Mouse (Mus musculus) C2C12 (cell line): Measurements from ENCODE around the gene Ndst4.

Source experiments
- CTCF ChIP-seq: IDR thresholded peaks from one replicate; pipeline ENCODE4 v1.5.1; 2011; ENCODE audit not compliant: control insufficient read depth, insufficient read depth, insufficient read length
- MAX ChIP-seq: IDR thresholded peaks from one replicate; pipeline ENCODE4 v1.6.1; 2011; ENCODE audit warnings: mild to moderate bottlenecking, control low read depth
- USF1 ChIP-seq: IDR thresholded peaks from one replicate; pipeline ENCODE4 v1.6.1; 2011; ENCODE audit warnings: low read depth, mild to moderate bottlenecking, control low read depth, moderate library complexity

DNA sequence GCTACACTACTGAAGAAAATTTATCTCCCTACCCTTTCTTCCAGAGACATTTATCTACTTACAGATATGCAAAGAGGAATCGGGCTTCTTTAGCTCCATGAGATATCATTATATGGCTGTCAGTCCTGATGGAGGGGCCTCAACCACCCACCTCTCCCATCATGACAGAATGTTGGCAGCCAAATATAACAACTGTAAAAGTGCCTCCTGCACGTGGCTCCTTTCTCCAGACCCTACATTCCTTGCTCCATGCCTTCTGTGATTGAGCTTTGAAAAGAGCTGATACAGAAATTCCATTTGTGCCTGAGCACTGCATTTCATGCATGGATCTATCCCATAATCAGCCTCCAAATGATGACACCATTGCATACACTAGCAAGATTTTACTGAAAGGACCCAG, 331.1 kb downstream of the Ndst4 start:
- TF ChIP-seq USF1 = no peak
- TF ChIP-seq CTCF = no peak
- TF ChIP-seq MAX = no peak
